Mouse (Mus musculus) myocyte (in vitro differentiated cells): ENCODE results near the gene C2cd2l. TPM values are rescaled to one million over a fixed set of nuclear protein-coding genes. Genes with fewer than 3 reads are reported as not detected.

Experiments
- H3K27me3 ChIP-seq: one replicate; pipeline ENCODE4 v1.6.1; 2011; ENCODE audit not compliant: control insufficient read depth, insufficient read depth, insufficient read length
- H3K36me3 ChIP-seq: one replicate; pipeline ENCODE4 v1.6.1; 2011; ENCODE audit not compliant: control insufficient read depth, insufficient read depth
- H3K4me2 ChIP-seq: one replicate; pipeline ENCODE4 v1.6.1; 2011; ENCODE audit warnings: low read depth, control low read depth
- H3K4me3 ChIP-seq: one replicate; pipeline ENCODE4 v1.5.1; 2011; ENCODE audit warnings: mild to moderate bottlenecking, control low read depth, moderate library complexity
- H3K79me2 ChIP-seq: one replicate; pipeline ENCODE4 v1.6.1; 2011; ENCODE audit not compliant: control insufficient read depth, insufficient read depth
- H3ac ChIP-seq: one replicate; pipeline ENCODE4 v1.6.1; 2011; ENCODE audit not compliant: control insufficient read depth, insufficient read length
- CEBPB ChIP-seq: IDR thresholded peaks from 2 replicates; pipeline ENCODE4 v1.6.1; 2011; ENCODE audit warnings: mild to moderate bottlenecking, moderate library complexity; ENCODE audit not compliant: poor library complexity, insufficient read depth, severe bottlenecking
- E2F4 ChIP-seq: IDR thresholded peaks from one replicate; pipeline ENCODE4 v1.6.1; 2011; ENCODE audit warnings: mild to moderate bottlenecking, control low read depth, moderate library complexity; ENCODE audit not compliant: insufficient read depth
- MAX ChIP-seq: IDR thresholded peaks from one replicate; pipeline ENCODE4 v1.6.1; 2011; ENCODE audit warnings: low read depth, mild to moderate bottlenecking, control low read depth
- MYOD1 ChIP-seq, 3 experiments: IDR thresholded peaks; one replicate each; pipeline ENCODE4 v1.6.1; 2011; ENCODE audit warnings: control low read depth in 2 of 3, low read depth in 2 of 3, mild to moderate bottlenecking in 2 of 3, moderate library complexity in 1 of 3; ENCODE audit not compliant: insufficient read length in 2 of 3, control insufficient read depth in 1 of 3
- MYOG ChIP-seq, 3 experiments: IDR thresholded peaks; one replicate each; pipeline ENCODE4 v1.6.1; 2011; ENCODE audit warnings: control low read depth in 2 of 3, low read depth in 2 of 3, mild to moderate bottlenecking in 2 of 3; ENCODE audit not compliant: insufficient read length in 2 of 3, control insufficient read depth in 1 of 3, insufficient read depth in 1 of 3
- POLR2A ChIP-seq: IDR thresholded peaks from one replicate; pipeline ENCODE4 v1.6.1; 2011; ENCODE audit warnings: low read depth, mild to moderate bottlenecking, control low read depth, moderate library complexity; ENCODE audit not compliant: insufficient read length
- POLR2AphosphoS2 ChIP-seq: IDR thresholded peaks from one replicate; pipeline ENCODE4 v1.6.1; 2011; ENCODE audit warnings: low read depth, control low read depth; ENCODE audit not compliant: insufficient read length
- REST ChIP-seq: IDR thresholded peaks from one replicate; pipeline ENCODE4 v1.6.1; 2011; ENCODE audit warnings: mild to moderate bottlenecking, control low read depth, moderate library complexity; ENCODE audit not compliant: insufficient read depth, insufficient read length
- SRF ChIP-seq: IDR thresholded peaks from one replicate; pipeline ENCODE4 v1.6.1; 2011; ENCODE audit warnings: low read depth; ENCODE audit not compliant: control insufficient read depth, insufficient read length
- TCF12 ChIP-seq: IDR thresholded peaks from one replicate; pipeline ENCODE4 v1.6.1; 2011; ENCODE audit warnings: mild to moderate bottlenecking, control low read depth; ENCODE audit not compliant: poor library complexity, insufficient read depth, severe bottlenecking
- TCF3 ChIP-seq: IDR thresholded peaks from one replicate; pipeline ENCODE4 v1.6.1; 2011; ENCODE audit warnings: low read depth, control low read depth; ENCODE audit not compliant: insufficient read length
- USF1 ChIP-seq: IDR thresholded peaks from one replicate; pipeline ENCODE4 v1.6.1; 2011; ENCODE audit warnings: low read depth, mild to moderate bottlenecking, control low read depth, moderate library complexity
- polyA plus RNA-seq: library from polyadenylated mRNA; unstranded; fragments of >200 nt; fragmentation: generic; extraction: Trizol; gene quantifications from one replicate; pipeline ENCODE4 v1.2.1, GENCODE M21; 2012; ENCODE audit warnings: missing spikeins

Gene C2cd2l
- polyA plus RNA-seq, 1 experiment = 18.1 TPM

DNA sequence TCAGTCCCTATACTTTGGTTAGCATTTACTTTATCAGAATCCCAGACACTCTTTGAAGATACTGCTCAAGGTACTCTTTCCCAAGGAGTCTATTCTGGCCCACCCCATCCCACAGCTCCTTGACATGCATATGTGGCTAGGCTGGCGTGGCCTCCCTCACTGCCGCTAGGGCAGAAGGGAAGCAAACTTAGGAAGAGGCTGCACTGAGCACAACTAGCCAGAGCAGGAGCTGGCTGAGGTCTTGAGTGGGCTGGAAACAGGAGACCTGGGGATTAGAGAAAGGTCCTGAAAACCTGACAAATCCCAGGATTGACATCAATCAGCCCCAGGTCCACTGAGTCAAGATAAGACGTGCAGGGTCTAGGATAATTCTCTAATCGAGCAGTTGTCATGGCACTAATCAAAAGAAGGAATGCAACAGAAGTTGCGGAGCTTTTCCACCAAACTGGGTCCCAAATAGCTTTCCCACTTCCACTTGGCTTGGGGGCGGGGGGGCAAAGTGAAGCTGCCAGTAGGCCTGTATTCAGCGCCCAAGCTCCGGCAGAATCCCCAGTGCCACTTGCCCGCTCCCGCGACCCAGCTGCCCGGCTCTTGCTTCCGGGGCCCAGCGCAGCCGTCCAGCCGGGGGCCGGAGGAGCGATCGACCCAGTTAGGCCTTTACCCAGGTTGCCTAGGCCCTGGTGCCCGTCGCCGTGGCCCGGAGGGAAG lies 52.6 kb downstream of the C2cd2l start:
- H3K79me2 ChIP-seq = no peaks in the 10 kb centered on the region

GRCm38 (mm10) chr9:44266478-44267226 lies 53.4 kb downstream of the C2cd2l start:
- TF ChIP-seq SRF (no peak), TCF12 (no peak), REST (no peak), MAX (no peak), MYOG (IDR thresholded peaks at IDR 0.05; ENCODE audit: control insufficient read depth in 1 of 3, insufficient read depth in 1 of 3, insufficient read length in 2 of 3, low read depth in 2 of 3) (no peak), USF1 (no peak), MYOD1 (IDR thresholded peaks at IDR 0.05; ENCODE audit: control insufficient read depth in 1 of 3, insufficient read length in 2 of 3, low read depth in 2 of 3) (no peak), CEBPB (no peak), E2F4 (no peak), POLR2AphosphoS2 (no peak), TCF3 (no peak), POLR2A (no peak)
- Histone ChIP-seq H3K27me3 (no peaks in the 10 kb centered on the region), H3K79me2 (no peaks in the 10 kb centered on the region), H3K36me3 (no peaks in the 10 kb centered on the region), H3K4me2 (peak overlapping the region; percentile 66), H3K4me3 (peak overlapping the region; percentile 20), H3ac (peak overlapping the region; percentile 93)

More for the DNA sequence above, 52.6 kb downstream of the C2cd2l start:
- peak overlapping the region; percentile 93 for H3ac ChIP-seq
- no peaks in the 10 kb centered on the region for H3K27me3 ChIP-seq
- H3K4me3 ChIP-seq = peak overlapping the region; percentile 20
- no peak for TF ChIP-seq TCF3
- no peak for TF ChIP-seq POLR2AphosphoS2
- no peak for TF ChIP-seq REST
- no peak for TF ChIP-seq TCF12
- peak; percentile 30 for TF ChIP-seq POLR2A
- TF ChIP-seq MYOG (IDR thresholded peaks at IDR 0.05; ENCODE audit: control insufficient read depth in 1 of 3, insufficient read depth in 1 of 3, insufficient read length in 2 of 3, low read depth in 2 of 3) = no peak
- TF ChIP-seq USF1 = no peak
- no peaks in the 10 kb centered on the region for H3K36me3 ChIP-seq
- peak overlapping the region; percentile 66 for H3K4me2 ChIP-seq

GRCm38 (mm10) chr9:44261388-44261787 lies 58.7 kb downstream of the C2cd2l start:
- Histone ChIP-seq H3K4me2 (no peak overlapping the region), H3K27me3 (no peaks in the 10 kb centered on the region), H3ac (no peak overlapping the region), H3K4me3 (no peak overlapping the region), H3K79me2 (no peaks in the 10 kb centered on the region), H3K36me3 (no peaks in the 10 kb centered on the region)
- TF ChIP-seq MAX = no peak
- no peak for TF ChIP-seq POLR2A
- TF ChIP-seq MYOG (IDR thresholded peaks at IDR 0.05; ENCODE audit: control insufficient read depth in 1 of 3, insufficient read depth in 1 of 3, insufficient read length in 2 of 3, low read depth in 2 of 3) = no peak
- no peak for TF ChIP-seq MYOD1 (IDR thresholded peaks at IDR 0.05; ENCODE audit: control insufficient read depth in 1 of 3, insufficient read length in 2 of 3, low read depth in 2 of 3)
- TF ChIP-seq E2F4 = no peak
- no peak for TF ChIP-seq REST
- no peak for TF ChIP-seq SRF
- no peak for TF ChIP-seq POLR2AphosphoS2
- no peak for TF ChIP-seq CEBPB
- no peak for TF ChIP-seq USF1
- no peak for TF ChIP-seq TCF12
- no peak for TF ChIP-seq TCF3

Other genes with a start within 250 kb of the C2cd2l start
- gene Mfrp, start 218.6 kb downstream of the C2cd2l start, polyA plus RNA-seq = 0.01 TPM
- 0.61 TPM for gene C1qtnf5, start 213.0 kb downstream of the C2cd2l start, polyA plus RNA-seq
- gene Gm49380, start 206.8 kb downstream of the C2cd2l start, polyA plus RNA-seq = 0.02 TPM
- gene Rnf26, start 206.8 kb downstream of the C2cd2l start, polyA plus RNA-seq = 29.5 TPM
- 2.1 TPM for gene Mcam, start 185.8 kb downstream of the C2cd2l start, polyA plus RNA-seq
- gene Cbl, start 86.2 kb downstream of the C2cd2l start, polyA plus RNA-seq = 4.5 TPM
- not detected for gene Ccdc153, start 79.6 kb downstream of the C2cd2l start, polyA plus RNA-seq
- 0.02 TPM for gene Pdzd3, start 68.8 kb downstream of the C2cd2l start, polyA plus RNA-seq
- 7.2 TPM for gene Nlrx1, start 51.7 kb downstream of the C2cd2l start, polyA plus RNA-seq
- 0.10 TPM for gene Abcg4, start 31.7 kb downstream of the C2cd2l start, polyA plus RNA-seq
- 6.5 TPM for gene Hinfp, start 14.6 kb downstream of the C2cd2l start, polyA plus RNA-seq
- 26.3 TPM for gene Dpagt1, start 5.7 kb upstream of the C2cd2l start, polyA plus RNA-seq
- gene H2afx, start 14.4 kb upstream of the C2cd2l start, polyA plus RNA-seq = 123 TPM
- gene Hmbs, start 23.9 kb upstream of the C2cd2l start, polyA plus RNA-seq = 31.5 TPM
- gene Vps11, start 41.4 kb upstream of the C2cd2l start, polyA plus RNA-seq = 26.4 TPM
- 45.9 TPM for gene Hyou1, start 59.2 kb upstream of the C2cd2l start, polyA plus RNA-seq
- gene Slc37a4, start 76.6 kb upstream of the C2cd2l start, polyA plus RNA-seq = 20.8 TPM
- 1,955 TPM for gene Rps25, start 86.9 kb upstream of the C2cd2l start, polyA plus RNA-seq
- gene Trappc4, start 87.3 kb upstream of the C2cd2l start, polyA plus RNA-seq = 119 TPM
- gene Ccdc84, start 98.3 kb upstream of the C2cd2l start, polyA plus RNA-seq = 15.6 TPM
- gene Foxr1, start 120.9 kb upstream of the C2cd2l start, polyA plus RNA-seq = not detected
- not detected for gene Upk2, start 134.7 kb upstream of the C2cd2l start, polyA plus RNA-seq
- gene Bcl9l, start 162.5 kb upstream of the C2cd2l start, polyA plus RNA-seq = 35.4 TPM
- 0.01 TPM for gene Cxcr5, start 241.6 kb upstream of the C2cd2l start, polyA plus RNA-seq